In the genomic region with DNA sequence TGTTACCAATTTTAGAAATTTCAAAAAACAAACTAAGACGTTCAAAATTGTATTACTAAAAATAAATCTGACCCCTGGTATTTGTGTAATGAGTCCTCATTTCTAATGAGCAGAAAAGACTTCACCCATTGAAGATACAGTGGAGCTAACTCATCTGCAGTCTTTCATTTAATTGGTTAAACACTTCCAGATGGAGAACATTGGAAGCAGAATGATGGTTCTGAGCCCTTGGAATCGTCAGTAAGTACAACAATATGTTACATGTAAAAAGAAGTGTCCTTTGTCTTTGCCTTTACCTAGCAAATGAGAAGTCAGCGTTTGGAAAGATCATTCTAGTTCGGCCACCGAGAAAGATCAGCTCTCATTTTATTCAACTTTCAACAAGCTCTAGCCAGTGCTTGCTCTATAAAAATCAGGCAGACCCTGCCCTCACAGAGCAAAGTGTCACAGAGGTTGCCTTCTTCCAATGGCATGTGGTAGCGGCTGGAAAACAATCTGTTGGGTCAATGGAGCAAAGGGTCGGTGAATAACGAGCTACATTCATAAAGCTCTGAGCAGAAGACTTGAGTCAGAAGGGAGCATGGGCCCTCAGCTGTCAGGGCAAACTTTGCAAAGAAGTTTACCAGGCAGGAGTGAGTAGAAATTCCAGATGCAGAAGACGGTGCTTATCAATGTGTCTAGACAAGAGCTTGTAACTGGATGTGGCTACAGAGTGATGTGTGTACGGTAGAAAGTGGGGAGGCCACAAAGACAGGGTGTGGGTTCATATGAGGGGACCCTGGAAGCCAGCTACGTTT, we compare ENCODE assay signal across 9 mouse cellular contexts. TPM values are rescaled to one million over a fixed set of nuclear protein-coding genes. Genes with fewer than 3 reads are reported as not detected.
A peak's percentile ranks its signal among the peaks of the same experiment; 100 is the strongest.
DNase-seq lines count a peak whose midpoint lies in the region; ATAC-seq and TF ChIP-seq lines count a peak whose summit lies in the region.
"Had no signal": no experiment of that assay in that cellular context is flagged by ENCODE, and none has a peak within 500 bp of the region (broad histone marks: within the 10 kb centered on the region; RNA-seq: fewer than 3 reads in every experiment).

No protein-coding gene starts in this region.

- H3K4me3 ChIP-seq in heart, embryonic 13.5 days = no peak overlapping the region
- H3K4me3 ChIP-seq in heart, adult 2 months = no peak overlapping the region
- no peak overlapping the region for H3K4me3 ChIP-seq in spleen, adult 2 months (ENCODE audit: extremely low read depth, insufficient read depth, insufficient read length)
- no peak overlapping the region for H3K4me3 ChIP-seq in limb, embryonic 10.5 days

- peak overlapping the region; percentile 60 for H3K4me2 ChIP-seq in heart, embryonic 13.5 days

- no peak for ATAC-seq in heart, embryonic 13.5 days (ENCODE audit: extremely low read depth, insufficient number of reproducible peaks, low FRiP score, low TSS enrichment)

- no peaks in the 10 kb centered on the region for H3K27me3 ChIP-seq in heart, embryonic 13.5 days (replicated peaks)
- no peaks in the 10 kb centered on the region for H3K27me3 ChIP-seq in heart, adult 2 months (ENCODE audit: control insufficient read depth, insufficient read depth, low read length)
- no peaks in the 10 kb centered on the region for H3K27me3 ChIP-seq in spleen, adult 2 months (ENCODE audit: control insufficient read depth, insufficient read depth, low read length)
- no peaks in the 10 kb centered on the region for H3K27me3 ChIP-seq in limb, embryonic 10.5 days (ENCODE audit: low read depth, poor library complexity, severe bottlenecking)

- no peaks in the 10 kb centered on the region for H3K9me3 ChIP-seq in heart, embryonic 13.5 days
- no peaks in the 10 kb centered on the region for H3K9me3 ChIP-seq in limb, embryonic 10.5 days (replicated peaks)

- TF ChIP-seq CTCF in heart, adult 2 months (IDR thresholded peaks at IDR 0.05) = no peak
- no peak for TF ChIP-seq CTCF in spleen, adult 2 months (IDR thresholded peaks at IDR 0.05; ENCODE audit: extremely low read depth, insufficient read depth, insufficient read length, insufficient replicate concordance)

- no peak for TF ChIP-seq POLR2A in heart, adult 2 months (IDR thresholded peaks at IDR 0.05; ENCODE audit: insufficient read depth, low read depth, low read length)
- TF ChIP-seq POLR2A in spleen, adult 2 months (IDR thresholded peaks at IDR 0.05; ENCODE audit: low read depth, low read length) = no peak

- H3K9ac ChIP-seq in heart, embryonic 13.5 days = peak overlapping the region; percentile 1; the same call in 1 of the 2 replicates
- H3K9ac ChIP-seq in heart, adult 2 months (ENCODE audit: low read depth, low read length) = no peak overlapping the region

- no peak for TF ChIP-seq EP300 in heart, adult 2 months (IDR thresholded peaks at IDR 0.05; ENCODE audit: insufficient read depth, low read depth, low read length)

- H3K36me3 ChIP-seq in heart, embryonic 13.5 days = no peaks in the 10 kb centered on the region
- H3K36me3 ChIP-seq in heart, adult 2 months (ENCODE audit: control insufficient read depth, insufficient read depth, low read length) = no peaks in the 10 kb centered on the region
- no peaks in the 10 kb centered on the region for H3K36me3 ChIP-seq in spleen, adult 2 months (ENCODE audit: control insufficient read depth, insufficient read depth, low read length)
- no peaks in the 10 kb centered on the region for H3K36me3 ChIP-seq in limb, embryonic 10.5 days
- H3K36me3 ChIP-seq: G1E had no signal

- 51% methylated on average over 11 of the region's 11 CpGs for WGBS in heart, embryonic 13.5 days
- WGBS in heart, adult 2 months = 53% methylated on average over 11 of the region's 11 CpGs
- 62% methylated on average over 11 of the region's 11 CpGs for WGBS in spleen, adult 2 months
- 38% methylated on average over 11 of the region's 11 CpGs for WGBS in limb, embryonic 10.5 days

- no peak overlapping the region for H3K27ac ChIP-seq in heart, embryonic 13.5 days (replicated peaks)
- no peak overlapping the region for H3K27ac ChIP-seq in heart, adult 2 months
- peak overlapping the region; percentile 40 for H3K27ac ChIP-seq in spleen, adult 2 months (ENCODE audit: insufficient read depth, low read length)
- peak overlapping the region; percentile 73 for H3K27ac ChIP-seq in limb, embryonic 10.5 days

- DNase-seq in heart, adult 2 months = no peak
- DNase-seq in spleen, adult 2 months (ENCODE audit: low read depth in 1 of 2, low spot score in 2 of 2) = no peak
- no peak for DNase-seq in spleen, postnatal 36 days (ENCODE audit: low spot score in 2 of 2)
- DNase-seq in limb, embryonic 10.5 days (ENCODE audit: low spot score) = peak; percentile 47
- DNase-seq in adrenal gland, adult 2 months = no peak
- no peak for DNase-seq in right cerebral cortex, postnatal 36 days (ENCODE audit: low spot score in 2 of 2)
- no peak for DNase-seq in frontal cortex, postnatal 10 days (ENCODE audit: low spot score in 2 of 2)

- intact Hi-C loops in heart, adult 2 months (cut with DNase I) = no loop called here

- H3K79me2 ChIP-seq in heart, adult 2 months (replicated peaks; ENCODE audit: control insufficient read depth, insufficient read depth, low read length) = no peaks in the 10 kb centered on the region

- peaks cover 16% of the 10 kb centered on the region for H3K4me1 ChIP-seq in heart, embryonic 13.5 days
- H3K4me1 ChIP-seq in heart, adult 2 months (ENCODE audit: control insufficient read depth, insufficient read depth, low read length) = peaks cover 5% of the 10 kb centered on the region
- H3K4me1 ChIP-seq in spleen, adult 2 months (ENCODE audit: control insufficient read depth, insufficient read depth, insufficient read length) = peaks cover 10% of the 10 kb centered on the region
- peaks cover 20% of the 10 kb centered on the region for H3K4me1 ChIP-seq in limb, embryonic 10.5 days

RNA-seq across cellular contexts. Expression of a gene that starts 10.2 kb away (rescaled TPM):
- polyA plus RNA-seq in heart, embryonic 13.5 days (2015; fragmentation: Nextera tagmentation; extraction: Ambion mirVana) = 21.2 and 23.8 TPM in 2 replicates
- 10 to 100 TPM; 12.9 to 13.9 TPM for total RNA-seq in heart, adult 2 months (2021)
- polyA plus RNA-seq in heart, adult 2 months (2012; rRNA removed) = 5.2 and 9.8 TPM in 2 replicates
- 10.3 and 11.5 TPM in 2 replicates for polyA plus RNA-seq in spleen, adult 2 months (2012; rRNA removed)
- polyA plus RNA-seq in limb, embryonic 10.5 days (2016; fragmentation: Nextera tagmentation; extraction: Ambion mirVana) = 70.8 and 79.1 TPM in 2 replicates
- total RNA-seq in adrenal gland, adult 2 months (2021) = 10 to 100 TPM; 18.8 to 19.7 TPM
- 1.3 and 2.1 TPM in 2 replicates for polyA plus RNA-seq in adrenal gland, adult 2 months (2012; rRNA removed)

Comparison
In these comparisons a context has a peak if more than half of its experiments do, and no peak if none do; other contexts are left out.
1. H3K27ac ChIP-seq: peak in spleen, adult 2 months (single experiment) and limb, embryonic 10.5 days (single experiment); none in heart, embryonic 13.5 days (single experiment) and heart, adult 2 months (single experiment).